Mouse (Mus musculus): ENCODE data around the gene Enox2.

DNA sequence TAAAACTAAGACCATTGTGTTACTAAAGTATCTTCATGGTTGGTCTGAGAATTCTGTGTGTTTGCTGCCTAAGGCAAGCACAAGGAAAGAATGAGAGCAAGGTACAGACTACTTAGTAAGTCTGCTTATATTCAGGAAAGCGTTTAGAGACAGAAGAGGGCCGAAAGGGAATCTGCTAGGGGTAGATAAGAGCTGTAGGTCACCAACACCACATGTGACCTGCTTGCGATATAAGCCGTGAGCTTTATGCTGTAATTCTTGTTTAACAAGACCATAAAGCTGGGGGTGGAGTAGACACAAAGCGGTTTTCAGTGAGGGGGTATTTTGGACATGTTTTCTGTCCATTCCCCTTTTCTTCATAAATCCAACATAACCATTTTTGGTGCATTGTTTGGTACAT lies 302.4 kb downstream of the Enox2 start:
- peak; percentile 76 for TF ChIP-seq GATA1 (IDR thresholded peaks at IDR 0.05; ENCODE audit: low read length)
- peak; percentile 70 for TF ChIP-seq TAL1 (IDR thresholded peaks at IDR 0.05; ENCODE audit: low read length)
